Mouse (Mus musculus): ENCODE data around the gene Rpl18a. TPM values are rescaled to one million over a fixed set of nuclear protein-coding genes. Genes with fewer than 3 reads are reported as not detected.

Gene Rpl18a
- polyA plus RNA-seq, 1 experiment = 2,473 TPM

- Histone ChIP-seq H3K27me3 (ENCODE audit: control insufficient read depth, insufficient read depth, low read length, poor library complexity, severe bottlenecking) (peaks cover 14% of the 10 kb centered on the region), H3K9ac (ENCODE audit: low read depth, poor library complexity, severe bottlenecking) (peak overlapping the region; percentile 41; the same call in 1 of the 2 replicates), H3K4me1 (ENCODE audit: control insufficient read depth, insufficient read depth, low read length) (peaks cover 3% of the 10 kb centered on the region), H3K4me3 (ENCODE audit: low read depth, low read length) (peak overlapping the region; percentile 20), H3K9me3 (replicated peaks; ENCODE audit: control insufficient read depth, insufficient read depth, low read length, poor library complexity, severe bottlenecking) (no peaks in the 10 kb centered on the region), H3K36me3 (ENCODE audit: control insufficient read depth, insufficient read depth, low read length, poor library complexity, severe bottlenecking) (no peaks in the 10 kb centered on the region; the same call in 1 of the 2 replicates), H3K27ac (ENCODE audit: insufficient read depth, low read length) (no peak overlapping the region)
- TF ChIP-seq POLR2A (IDR thresholded peaks at IDR 0.05; ENCODE audit: insufficient read depth, low read length) (no peak), EP300 (IDR thresholded peaks at IDR 0.05; ENCODE audit: insufficient read depth, low read depth, low read length) (no peak), CTCF (IDR thresholded peaks at IDR 0.05; ENCODE audit: low read depth, low read length) (no peak)
Observed at GRCm38 (mm10) chr8:70863956-70864711, 33.1 kb downstream of the Rpl18a start.

GRCm38 (mm10) chr8:70862824-70863641 lies 34.2 kb downstream of the Rpl18a start, which contains the start of gene Kcnn1:
TSS of gene Kcnn1 (minus strand) at chr8:70863258.
- H3K9ac ChIP-seq (ENCODE audit: low read depth, poor library complexity, severe bottlenecking) = peak within 1 kb of the TSS; percentile 41
- TF ChIP-seq EP300 (IDR thresholded peaks at IDR 0.05; ENCODE audit: insufficient read depth, low read depth, low read length) (0 out of 2 replicates have a peak, but pooled peaks have one; percentile 3), POLR2A (IDR thresholded peaks at IDR 0.05; ENCODE audit: insufficient read depth, low read length) (no peak)
- peaks cover 3% of the 10 kb centered on the region for H3K4me1 ChIP-seq (ENCODE audit: control insufficient read depth, insufficient read depth, low read length)
- no peaks in the 10 kb centered on the region for H3K9me3 ChIP-seq (replicated peaks; ENCODE audit: control insufficient read depth, insufficient read depth, low read length, poor library complexity, severe bottlenecking)
- no peaks in the 10 kb centered on the region; the same call in 1 of the 2 replicates for H3K36me3 ChIP-seq (ENCODE audit: control insufficient read depth, insufficient read depth, low read length, poor library complexity, severe bottlenecking)
- peaks cover 14% of the 10 kb centered on the region for H3K27me3 ChIP-seq (ENCODE audit: control insufficient read depth, insufficient read depth, low read length, poor library complexity, severe bottlenecking)
- H3K4me3 ChIP-seq (ENCODE audit: low read depth, low read length) = peak within 1 kb of the TSS; percentile 38
- no peak within 1 kb of the TSS for H3K27ac ChIP-seq (ENCODE audit: insufficient read depth, low read length)

DNA sequence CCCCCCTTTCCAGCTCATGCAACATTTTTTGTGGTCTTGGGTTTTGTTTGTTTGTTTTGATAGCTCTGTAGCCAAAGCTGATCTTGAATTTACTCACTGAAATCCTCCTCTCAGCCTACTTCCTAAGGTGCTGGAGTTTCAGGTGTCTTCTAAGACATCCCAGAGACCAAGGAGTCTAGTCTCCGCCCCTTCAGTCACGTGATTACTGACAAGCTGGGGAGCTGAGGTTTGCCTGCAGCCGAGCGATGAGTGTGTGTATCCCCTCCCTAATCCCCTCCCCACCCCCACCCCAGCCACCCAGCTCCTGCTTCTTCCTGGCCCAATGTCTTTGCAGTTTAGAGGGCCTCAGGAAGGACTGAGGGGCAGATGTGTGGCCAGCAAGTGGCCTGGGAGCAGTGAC lies 39.7 kb downstream of the Rpl18a start:
- TF ChIP-seq CTCF (IDR thresholded peaks at IDR 0.05; ENCODE audit: low read depth, low read length) (no peak), POLR2A (IDR thresholded peaks at IDR 0.05; ENCODE audit: insufficient read depth, low read length) (no peak), EP300 (IDR thresholded peaks at IDR 0.05; ENCODE audit: insufficient read depth, low read depth, low read length) (no peak)
- Histone ChIP-seq H3K27me3 (ENCODE audit: control insufficient read depth, insufficient read depth, low read length, poor library complexity, severe bottlenecking) (peaks cover 6% of the 10 kb centered on the region), H3K9me3 (replicated peaks; ENCODE audit: control insufficient read depth, insufficient read depth, low read length, poor library complexity, severe bottlenecking) (no peaks in the 10 kb centered on the region), H3K27ac (ENCODE audit: insufficient read depth, low read length) (no peak overlapping the region), H3K9ac (ENCODE audit: low read depth, poor library complexity, severe bottlenecking) (no peak overlapping the region; the same call in 1 of the 2 replicates), H3K4me3 (ENCODE audit: low read depth, low read length) (0 out of 2 replicates have a peak overlapping the region, but pooled peaks have one; percentile 24), H3K4me1 (ENCODE audit: control insufficient read depth, insufficient read depth, low read length) (no peaks in the 10 kb centered on the region), H3K36me3 (ENCODE audit: control insufficient read depth, insufficient read depth, low read length, poor library complexity, severe bottlenecking) (no peaks in the 10 kb centered on the region)

DNA sequence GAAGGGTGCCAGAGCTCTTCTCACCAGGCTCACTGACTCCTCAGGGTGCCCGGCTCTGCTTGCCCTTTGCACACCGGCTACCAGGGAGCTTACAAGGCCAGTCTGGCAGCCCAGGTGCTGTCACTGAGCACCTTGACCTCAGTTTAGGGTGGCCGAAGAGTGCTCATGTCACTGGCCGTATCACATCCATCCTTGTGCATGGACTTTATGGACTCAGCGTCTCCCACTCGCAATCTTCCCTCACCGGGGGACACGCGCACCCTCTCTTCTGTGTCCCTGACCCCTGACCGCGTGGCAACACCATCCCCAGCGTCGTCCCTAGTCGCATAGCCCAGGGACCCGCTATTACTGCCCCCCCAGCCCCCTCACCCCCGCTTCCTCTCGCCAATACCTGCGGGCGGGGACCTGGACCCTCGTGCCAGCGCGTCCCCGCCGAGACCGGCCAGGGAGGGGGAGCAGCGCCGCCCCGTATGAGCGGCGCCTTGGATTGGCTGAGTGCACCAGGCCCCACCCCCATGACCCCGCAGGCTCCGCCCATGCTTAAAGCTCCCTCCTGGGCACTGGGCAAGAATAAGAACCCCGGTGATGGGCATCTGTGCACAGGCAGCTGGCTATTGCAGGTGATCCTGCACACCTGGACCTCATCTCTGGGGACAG lies 40.5 kb downstream of the Rpl18a start:
- no peak for TF ChIP-seq POLR2A (IDR thresholded peaks at IDR 0.05; ENCODE audit: insufficient read depth, low read length)
- TF ChIP-seq CTCF (IDR thresholded peaks at IDR 0.05; ENCODE audit: low read depth, low read length) = no peak
- Histone ChIP-seq H3K9me3 (replicated peaks; ENCODE audit: control insufficient read depth, insufficient read depth, low read length, poor library complexity, severe bottlenecking) (no peaks in the 10 kb centered on the region), H3K4me1 (ENCODE audit: control insufficient read depth, insufficient read depth, low read length) (no peaks in the 10 kb centered on the region), H3K36me3 (ENCODE audit: control insufficient read depth, insufficient read depth, low read length, poor library complexity, severe bottlenecking) (no peaks in the 10 kb centered on the region), H3K9ac (ENCODE audit: low read depth, poor library complexity, severe bottlenecking) (peak overlapping the region; percentile 13; the same call in 1 of the 2 replicates), H3K27me3 (ENCODE audit: control insufficient read depth, insufficient read depth, low read length, poor library complexity, severe bottlenecking) (no peaks in the 10 kb centered on the region), H3K4me3 (ENCODE audit: low read depth, low read length) (peak overlapping the region; percentile 32), H3K27ac (ENCODE audit: insufficient read depth, low read length) (no peak overlapping the region)

DNA sequence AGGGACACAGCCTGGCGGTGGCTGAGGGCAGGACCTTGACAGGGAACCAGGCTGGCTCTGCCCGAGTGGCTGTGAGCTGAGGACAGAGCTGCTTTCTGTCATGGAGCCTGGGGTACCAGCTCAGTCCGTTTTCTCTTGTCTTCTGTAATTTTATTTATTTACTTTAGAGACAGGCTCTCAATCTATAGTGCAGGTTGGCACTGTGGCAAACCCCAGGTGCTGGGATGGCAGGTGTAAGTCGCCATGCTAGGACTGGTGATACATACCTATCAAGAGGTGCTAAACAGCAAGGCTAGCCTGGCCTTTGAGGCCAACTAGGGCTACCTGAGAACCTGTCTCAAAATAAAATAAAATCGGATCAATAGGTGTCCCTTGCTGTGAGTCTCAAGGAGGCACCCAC lies 41.2 kb downstream of the Rpl18a start:
- Histone ChIP-seq H3K9ac (ENCODE audit: low read depth, poor library complexity, severe bottlenecking) (no peak overlapping the region), H3K27ac (ENCODE audit: insufficient read depth, low read length) (no peak overlapping the region), H3K9me3 (replicated peaks; ENCODE audit: control insufficient read depth, insufficient read depth, low read length, poor library complexity, severe bottlenecking) (no peaks in the 10 kb centered on the region)

More for the DNA sequence above, 41.2 kb downstream of the Rpl18a start:
- no peak overlapping the region for H3K4me3 ChIP-seq (ENCODE audit: low read depth, low read length)
- no peak for TF ChIP-seq EP300 (IDR thresholded peaks at IDR 0.05; ENCODE audit: insufficient read depth, low read depth, low read length)
- no peak for TF ChIP-seq CTCF (IDR thresholded peaks at IDR 0.05; ENCODE audit: low read depth, low read length)
- no peak for TF ChIP-seq POLR2A (IDR thresholded peaks at IDR 0.05; ENCODE audit: insufficient read depth, low read length)
- no peaks in the 10 kb centered on the region for H3K27me3 ChIP-seq (ENCODE audit: control insufficient read depth, insufficient read depth, low read length, poor library complexity, severe bottlenecking)
- no peaks in the 10 kb centered on the region for H3K4me1 ChIP-seq (ENCODE audit: control insufficient read depth, insufficient read depth, low read length)
- H3K36me3 ChIP-seq (ENCODE audit: control insufficient read depth, insufficient read depth, low read length, poor library complexity, severe bottlenecking) = no peaks in the 10 kb centered on the region
